Mouse (Mus musculus) small intestine, adult 2 months (tissue): Measurements from ENCODE around the gene Pik3r5. TPM values are rescaled to one million over a fixed set of nuclear protein-coding genes. Genes with fewer than 3 reads are reported as not detected.

ENCODE experiments used
- H3K27ac ChIP-seq: fragments of 200-500 bp; 2 replicates; pipeline ENCODE4 v1.5.1; 2012; ENCODE audit warnings: low read depth, low read length, control low read depth, inconsistent platforms; ENCODE audit not compliant: insufficient read depth
- H3K27me3 ChIP-seq: fragments of 200-500 bp; 2 replicates; pipeline ENCODE4 v1.6.1; 2012; ENCODE audit warnings: mild to moderate bottlenecking, moderate library complexity, low read length, inconsistent platforms; ENCODE audit not compliant: control insufficient read depth, insufficient read depth
- H3K36me3 ChIP-seq: fragments of 200-500 bp; 2 replicates; pipeline ENCODE4 v1.6.1; 2012; ENCODE audit warnings: mild to moderate bottlenecking, low read length, control low read depth, inconsistent platforms; ENCODE audit not compliant: control insufficient read depth, insufficient read depth
- H3K4me1 ChIP-seq: fragments of 200-500 bp; 2 replicates; pipeline ENCODE4 v1.6.1; 2012; ENCODE audit warnings: low read length, inconsistent platforms, mixed read lengths; ENCODE audit not compliant: control insufficient read depth, insufficient read depth, insufficient read length
- H3K4me3 ChIP-seq: fragments of 200-500 bp; 2 replicates; pipeline ENCODE4 v1.5.1; 2012; ENCODE audit warnings: low read depth, mild to moderate bottlenecking, control low read depth, inconsistent platforms, low read length, moderate library complexity
- CTCF ChIP-seq: fragments of 200-500 bp; IDR thresholded peaks from 2 replicates; pipeline ENCODE4 v1.5.1; 2012; ENCODE audit warnings: low read depth, mild to moderate bottlenecking, control low read depth, inconsistent platforms, low read length, moderate library complexity, mixed read lengths; ENCODE audit not compliant: insufficient replicate concordance, insufficient read length; ENCODE audit errors: extremely low read depth
- POLR2A ChIP-seq: fragments of 200-500 bp; IDR thresholded peaks from 2 replicates; pipeline ENCODE4 v1.6.1; 2012; ENCODE audit warnings: low read depth, mild to moderate bottlenecking, control low read depth, inconsistent platforms, low read length, moderate library complexity
- WGBS: fragments of 180-500 bp; shearing (Covaris S2); methylation state at CpG from one replicate; pipeline ENCODE4 v1.1.7; 2018; 5-methylcytosine and 5-hydroxymethylcytosine counted together
- polyA plus RNA-seq: library from polyadenylated mRNA; depleted of rRNA; stranded (reverse); fragments of >200 nt; gene quantifications from 2 replicates; pipeline ENCODE4 v1.2.3, GENCODE M21; 2012

The Pik3r5 gene
- polyA plus RNA-seq, 1 experiment: 8.9 TPM

DNA sequence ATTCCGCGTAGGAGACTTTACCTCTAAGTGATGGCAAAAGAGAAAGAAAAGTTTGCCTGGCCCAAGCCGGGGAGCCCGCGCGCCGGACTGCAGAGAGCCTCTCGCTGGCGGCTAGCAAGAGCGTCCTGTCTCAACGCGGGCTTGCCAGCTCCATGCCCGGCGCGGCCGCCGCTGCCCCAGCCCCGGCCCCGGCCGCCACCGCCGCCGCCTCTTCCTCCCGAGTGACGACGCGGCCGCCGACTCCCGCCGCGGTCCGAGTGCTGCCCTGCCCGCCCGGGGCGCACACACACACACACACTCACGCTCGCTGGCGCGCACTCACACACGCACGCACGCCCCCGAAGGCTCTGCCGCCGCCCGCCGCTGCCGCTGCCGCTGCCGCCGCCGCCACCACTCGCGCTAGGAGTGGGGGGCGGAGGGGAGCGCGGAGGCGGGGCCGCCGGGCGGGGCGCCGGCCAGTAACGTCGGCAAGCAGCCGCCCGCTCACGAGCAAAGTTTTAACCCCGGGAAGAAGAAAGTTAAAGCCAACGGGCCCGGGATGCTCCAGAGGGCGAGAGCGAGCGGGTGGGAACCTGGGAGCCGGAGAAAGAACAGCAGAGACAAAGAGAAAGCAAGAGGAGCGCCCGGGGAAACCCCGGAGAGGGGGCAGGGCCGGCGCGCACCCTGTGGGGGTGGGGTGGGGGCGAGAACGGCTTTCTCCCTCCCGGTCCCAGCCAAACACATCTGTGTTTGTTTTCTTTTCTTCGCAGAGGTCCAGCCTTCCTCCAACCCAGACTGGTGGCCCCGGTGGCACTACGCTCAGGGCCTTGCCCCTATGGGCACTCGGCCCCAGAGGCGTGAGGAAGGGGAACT lies 45.1 kb upstream of the Pik3r5 start:
- Histone ChIP-seq H3K4me3 (peak overlapping the region; percentile 59), H3K27me3 (peaks cover 49% of the 10 kb centered on the region), H3K36me3 (no peaks in the 10 kb centered on the region), H3K4me1 (peaks cover 11% of the 10 kb centered on the region), H3K27ac (peak overlapping the region; percentile 37; the same call in 1 of the 2 replicates)
- no peak for TF ChIP-seq POLR2A
- 3% methylated on average over 84 of the region's 90 CpGs for WGBS

DNA sequence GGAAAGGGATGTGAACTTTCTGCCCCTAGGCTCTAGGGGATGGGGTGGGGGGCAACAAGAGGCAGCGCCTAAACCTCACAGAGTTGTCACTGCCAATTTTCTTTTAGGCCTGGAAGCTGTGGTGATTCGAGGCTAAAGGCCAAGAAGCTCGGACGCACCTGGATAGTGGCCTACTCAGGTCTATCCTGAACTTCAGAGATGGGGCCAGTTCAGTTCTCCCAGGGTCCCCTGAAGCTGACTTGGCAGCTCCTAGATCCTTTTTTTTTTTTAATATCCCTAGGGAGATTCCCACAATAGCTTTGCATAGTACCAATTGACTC lies 44.5 kb upstream of the Pik3r5 start:
- Histone ChIP-seq H3K4me3 (peak overlapping the region; percentile 59), H3K27ac (peak overlapping the region; percentile 37; the same call in 1 of the 2 replicates), H3K27me3 (peaks cover 49% of the 10 kb centered on the region), H3K36me3 (no peaks in the 10 kb centered on the region), H3K4me1 (peaks cover 11% of the 10 kb centered on the region)
- WGBS: 68% methylated on average over 4 of the region's 4 CpGs
- TF ChIP-seq POLR2A (no peak), CTCF (no peak)

DNA sequence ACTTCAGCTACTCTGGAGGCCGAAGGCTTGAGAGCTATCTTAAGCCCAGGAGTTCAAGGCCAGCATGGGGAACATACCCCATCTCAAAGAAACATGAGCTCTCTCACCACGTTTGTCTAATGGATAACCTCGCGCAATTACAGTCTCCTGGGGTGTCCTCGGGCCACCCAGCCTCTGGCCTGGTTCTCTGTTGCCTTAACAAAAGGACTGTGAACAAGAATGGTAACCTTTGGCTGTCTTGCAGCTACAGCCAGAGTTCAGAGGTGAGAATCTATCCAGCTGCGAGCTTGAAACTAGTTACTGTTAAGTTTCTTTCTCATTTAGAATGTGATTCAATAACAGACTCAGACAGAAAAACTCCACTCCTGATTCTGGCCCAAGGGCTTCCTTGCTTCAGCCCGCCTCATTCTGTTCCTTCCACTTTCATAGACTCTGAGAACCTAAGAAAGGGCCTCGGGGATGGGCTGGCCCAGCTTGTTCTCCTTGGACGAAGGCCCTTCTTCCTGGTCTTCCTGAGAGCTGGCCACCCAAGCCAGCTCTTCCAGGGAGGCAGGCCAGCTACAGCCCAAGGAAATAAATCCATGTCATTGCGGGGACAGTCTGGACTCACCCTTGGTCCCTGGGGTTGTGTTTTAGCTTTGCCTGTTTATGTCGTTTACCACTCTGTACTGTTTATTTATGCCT lies 43.8 kb upstream of the Pik3r5 start:
- Histone ChIP-seq H3K4me3 (no peak overlapping the region), H3K4me1 (peaks cover 11% of the 10 kb centered on the region), H3K36me3 (no peaks in the 10 kb centered on the region), H3K27ac (no peak overlapping the region), H3K27me3 (peaks cover 49% of the 10 kb centered on the region)
- TF ChIP-seq POLR2A (no peak), CTCF (no peak)
- 65% methylated on average over 11 of the region's 11 CpGs for WGBS

DNA sequence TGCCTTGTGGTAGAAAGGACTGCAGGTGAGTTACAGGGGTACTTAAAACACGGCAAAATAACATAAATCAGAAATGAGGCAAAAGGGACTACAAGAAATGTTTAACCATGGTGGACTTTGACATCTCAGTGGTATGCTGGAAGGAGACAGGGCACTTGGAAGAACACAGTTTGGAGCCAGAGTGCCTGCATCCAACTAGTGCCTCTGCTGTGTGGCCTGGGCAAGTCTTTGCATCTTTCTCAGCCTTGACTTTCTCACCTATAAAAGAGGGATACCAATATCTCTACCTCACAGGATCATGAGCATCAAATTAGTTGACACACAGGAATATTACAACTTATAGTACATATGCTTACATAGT lies 43.3 kb upstream of the Pik3r5 start:
- no peak overlapping the region for H3K4me3 ChIP-seq
- WGBS: 28% methylated on average over 1 of the region's 1 CpGs
- H3K27ac ChIP-seq: no peak overlapping the region
- H3K36me3 ChIP-seq: no peaks in the 10 kb centered on the region
- H3K4me1 ChIP-seq: peaks cover 11% of the 10 kb centered on the region
- H3K27me3 ChIP-seq: peaks cover 49% of the 10 kb centered on the region
- TF ChIP-seq POLR2A (no peak), CTCF (no peak)

DNA sequence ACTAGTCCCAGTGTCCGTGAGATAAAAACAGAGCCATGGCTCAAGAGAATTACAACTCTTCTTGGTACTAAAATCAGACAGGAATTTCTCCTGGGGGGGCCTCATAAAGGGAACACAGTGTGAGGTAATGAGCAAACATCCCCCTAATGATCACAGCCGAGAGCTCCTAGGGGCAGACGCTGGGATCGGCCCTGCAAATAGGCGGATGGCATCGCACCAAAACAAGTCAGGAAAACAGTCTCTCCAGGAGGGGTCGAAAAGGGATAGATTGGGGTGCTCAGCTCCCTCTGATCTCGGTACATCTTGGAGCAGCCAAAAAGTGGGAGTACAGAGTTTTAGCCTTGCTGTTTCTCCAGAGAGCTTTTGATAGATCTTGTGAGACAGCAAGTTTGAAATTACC lies 42.3 kb upstream of the Pik3r5 start:
- TF ChIP-seq POLR2A (no peak), CTCF (no peak)
- Histone ChIP-seq H3K36me3 (no peaks in the 10 kb centered on the region), H3K27me3 (peaks cover 46% of the 10 kb centered on the region), H3K4me1 (peaks cover 11% of the 10 kb centered on the region), H3K27ac (no peak overlapping the region), H3K4me3 (no peak overlapping the region)
- 12% methylated on average over 8 of the region's 8 CpGs for WGBS

DNA sequence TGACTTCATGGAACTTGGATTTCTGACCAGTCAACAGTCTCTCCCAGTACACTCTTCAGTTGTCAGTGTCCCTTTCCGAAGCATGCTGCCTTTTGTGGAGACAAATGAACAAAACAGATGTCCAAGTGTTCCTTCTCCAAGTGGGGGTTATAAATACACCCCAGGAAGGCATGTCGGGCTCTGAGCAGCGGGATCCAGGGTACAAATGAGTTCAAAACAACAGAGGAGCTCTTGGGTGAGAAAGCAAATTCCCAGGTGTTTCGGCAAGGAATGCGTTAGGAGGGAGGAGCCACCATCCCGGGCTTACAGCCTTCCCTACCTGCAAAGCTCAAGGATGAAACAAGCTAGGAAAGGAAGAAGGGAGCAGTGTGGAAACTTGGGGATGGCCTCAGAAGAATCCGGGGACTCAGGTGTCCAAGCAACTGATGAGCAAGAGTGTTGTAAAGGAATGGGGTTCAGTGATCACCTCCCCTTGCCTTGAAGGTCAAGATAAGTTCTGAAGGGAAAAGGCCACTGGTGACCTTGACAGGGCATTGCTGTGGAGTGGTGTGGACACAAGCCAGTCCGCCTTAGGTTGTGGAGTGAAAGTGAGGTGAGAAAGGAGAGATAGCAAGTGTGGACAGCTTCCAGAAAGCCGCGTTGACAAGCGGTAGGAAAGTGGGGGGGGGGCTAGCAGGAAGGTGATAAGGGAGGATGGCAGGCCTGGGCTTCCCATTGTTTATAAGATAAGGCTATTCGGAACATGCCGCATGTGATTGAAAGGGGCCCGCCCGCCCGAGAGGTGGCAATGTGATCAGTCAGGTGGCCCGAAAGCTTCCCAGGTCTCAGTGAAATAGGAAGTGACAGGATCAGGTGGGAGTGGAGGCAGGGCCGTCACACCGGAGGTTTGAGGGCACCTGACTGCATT lies 41.3 kb upstream of the Pik3r5 start:
- Histone ChIP-seq H3K27me3 (peaks cover 36% of the 10 kb centered on the region), H3K4me3 (no peak overlapping the region), H3K4me1 (peaks cover 3% of the 10 kb centered on the region), H3K27ac (no peak overlapping the region), H3K36me3 (no peaks in the 10 kb centered on the region)
- no peak for TF ChIP-seq POLR2A
- TF ChIP-seq CTCF: no peak
- 18% methylated on average over 19 of the region's 19 CpGs for WGBS
